Mouse (Mus musculus) brain, embryonic 14.5 days (tissue): ENCODE results near the gene Rnf212b. TPM values are rescaled to one million over a fixed set of nuclear protein-coding genes. Genes with fewer than 3 reads are reported as not detected.

Experiments
- DNase-seq: peaks from one replicate; pipeline ENCODE4 v3.0.0-alpha.2; 2011; ENCODE audit warnings: low read depth
- CTCF ChIP-seq: fragments of 200-500 bp; IDR thresholded peaks from 2 replicates; pipeline ENCODE4 v1.5.1; 2012; ENCODE audit warnings: inconsistent platforms, mild to moderate bottlenecking, moderate library complexity, borderline replicate concordance; ENCODE audit not compliant: insufficient read depth, insufficient read length; ENCODE audit errors: extremely low read depth
- POLR2A ChIP-seq: fragments of 200-500 bp; IDR thresholded peaks from 2 replicates; pipeline ENCODE4 v1.6.1; 2012; ENCODE audit warnings: mild to moderate bottlenecking, inconsistent platforms, borderline replicate concordance; ENCODE audit not compliant: poor library complexity, insufficient read depth, insufficient read length, severe bottlenecking; ENCODE audit errors: extremely low read depth
- polyA plus RNA-seq: library from polyadenylated mRNA; depleted of rRNA; stranded (reverse); fragments of >200 nt; gene quantifications from 2 replicates; pipeline ENCODE4 v1.2.3, GENCODE M21; 2012

Gene Rnf212b
- polyA plus RNA-seq, 1 experiment: not detected

DNA sequence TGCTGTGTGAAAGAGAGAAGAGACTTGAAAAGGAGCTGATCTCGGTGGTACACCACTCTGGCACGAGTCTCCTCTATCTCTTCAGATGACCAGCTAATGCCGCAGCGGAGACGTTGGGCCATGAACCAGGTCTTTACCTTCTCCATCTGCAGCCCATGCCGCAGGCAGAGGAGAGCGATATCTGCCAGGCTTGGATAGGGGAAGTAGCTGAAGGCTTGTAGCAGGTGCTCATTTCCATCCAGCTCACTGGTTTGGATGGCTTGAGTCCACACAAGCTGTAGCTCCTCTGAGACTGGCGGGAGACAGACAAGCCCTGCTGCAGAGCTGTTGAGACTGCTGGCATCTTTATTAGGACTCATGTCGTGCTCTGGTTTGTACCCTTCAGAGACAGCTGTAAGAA lies 44.0 kb downstream of the Rnf212b start:
- peak; percentile 1 for DNase-seq
- TF ChIP-seq CTCF (no peak), POLR2A (no peak)

DNA sequence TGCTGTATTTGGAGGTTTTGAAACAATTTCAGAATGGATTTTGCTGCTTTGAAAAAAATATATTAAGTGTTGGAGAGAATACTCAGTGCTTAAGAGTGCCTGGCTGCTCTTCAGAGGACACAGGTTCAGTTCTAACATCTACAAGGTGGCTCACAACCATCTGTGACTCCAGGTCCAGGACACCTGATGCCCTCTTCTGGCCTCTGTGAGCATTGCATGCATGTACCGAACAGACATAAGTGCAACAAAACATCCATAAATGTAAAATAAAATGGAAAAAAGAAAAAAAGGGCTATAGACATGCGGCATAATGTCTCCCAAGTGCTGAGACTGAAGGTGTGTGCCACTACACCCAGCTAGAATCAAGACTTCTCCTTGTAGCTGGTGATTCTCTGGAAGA lies 46.6 kb downstream of the Rnf212b start:
- TF ChIP-seq CTCF (peak; percentile 72; the same call in 1 of the 2 replicates), POLR2A (no peak)
- peak; percentile 67 for DNase-seq

DNA sequence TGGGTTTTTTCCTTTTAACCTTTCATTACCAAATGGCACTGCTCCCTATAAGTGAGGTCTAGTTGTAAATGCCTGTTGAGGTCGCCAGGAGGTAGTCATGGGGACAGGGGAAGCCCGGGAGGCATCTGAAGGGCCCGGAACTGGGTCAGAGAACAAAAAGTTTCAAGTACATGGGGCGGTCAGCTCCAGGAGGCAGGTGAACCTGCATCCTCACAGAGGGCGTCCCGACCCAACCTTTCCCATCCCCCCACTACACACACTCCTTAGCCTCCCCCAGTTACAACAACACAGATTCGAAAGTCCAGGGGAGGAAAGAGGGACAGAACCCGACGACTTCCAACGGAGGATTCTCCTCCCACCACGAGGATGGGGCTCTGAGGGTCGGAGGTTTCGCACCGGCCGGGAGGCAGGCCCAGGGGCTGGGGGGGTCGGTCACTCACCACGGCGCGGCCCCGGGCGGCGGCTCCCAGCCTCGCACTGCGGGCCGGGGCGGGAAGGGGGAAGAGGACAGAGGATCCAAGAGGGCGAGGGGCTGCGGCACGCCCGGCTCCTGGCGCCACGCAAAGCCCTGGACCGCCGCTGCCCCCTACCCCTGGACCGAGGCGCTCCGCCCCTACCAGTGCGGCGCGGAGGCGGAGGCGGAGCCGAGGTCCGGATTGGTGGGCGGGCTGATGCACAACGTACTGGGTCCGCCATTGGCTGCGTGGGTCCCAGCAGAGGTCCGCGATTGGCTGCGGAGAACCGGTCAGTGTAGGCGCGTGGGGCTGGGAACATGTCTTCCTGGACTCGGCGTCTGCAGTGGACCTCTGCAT lies 49.8 kb downstream of the Rnf212b start:
- TF ChIP-seq CTCF: no peak
- TF ChIP-seq POLR2A: peak; percentile 85
- peak; percentile 96 for DNase-seq

DNA sequence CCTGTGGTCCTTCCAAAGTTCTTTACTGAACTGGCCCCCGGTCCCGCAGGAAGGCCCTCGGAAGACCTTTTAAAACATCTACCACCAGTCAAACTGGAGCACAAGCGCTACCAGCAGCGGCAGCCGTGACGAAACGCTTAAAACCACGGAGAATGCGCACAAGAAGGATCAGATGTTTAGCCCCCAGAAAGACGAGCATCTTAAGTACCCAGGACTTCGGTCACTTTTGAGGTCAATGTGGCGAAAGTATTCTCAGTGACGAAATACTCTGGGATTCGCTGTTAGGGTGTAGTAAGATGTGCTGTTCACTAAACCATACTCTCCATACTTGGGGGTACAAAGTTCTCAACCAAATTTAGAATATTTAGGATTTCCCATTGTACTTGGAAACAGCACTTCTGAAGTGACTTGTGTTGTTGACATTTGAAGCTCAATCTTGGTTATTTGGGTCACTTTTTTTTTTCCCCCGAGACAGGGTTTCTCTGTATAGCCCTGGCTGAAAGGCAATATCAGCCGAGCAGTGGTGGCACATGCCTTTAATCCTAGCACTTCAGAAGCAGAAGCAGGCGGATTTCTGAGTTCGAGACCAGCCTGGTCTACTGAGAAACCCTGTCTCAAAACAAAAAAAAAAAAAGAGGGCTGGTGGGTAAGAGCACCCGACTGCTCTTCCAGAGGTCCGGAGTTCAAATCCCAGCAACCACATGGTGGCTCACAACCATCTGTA lies 50.5 kb downstream of the Rnf212b start:
- no peak for TF ChIP-seq CTCF
- TF ChIP-seq POLR2A: no peak
- peak; percentile 18 for DNase-seq

DNA sequence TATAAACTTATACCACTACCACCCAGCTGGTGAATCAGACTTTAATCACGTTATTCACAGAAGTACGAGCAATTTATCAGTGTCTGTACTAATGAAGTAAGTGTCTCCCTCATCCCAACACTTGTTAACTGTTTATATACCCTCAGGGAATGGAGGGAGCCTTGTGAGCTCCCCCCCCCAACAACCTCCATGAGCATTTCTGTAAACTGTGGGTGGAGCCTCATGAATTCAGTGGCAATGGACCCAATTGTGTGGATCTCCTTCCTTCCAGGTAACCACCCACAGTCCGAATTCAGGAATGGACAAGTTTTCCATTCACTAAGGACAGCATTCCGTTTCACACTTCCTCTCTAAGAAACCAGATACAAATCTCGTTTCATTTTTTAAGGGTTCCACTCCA lies 51.7 kb downstream of the Rnf212b start:
- TF ChIP-seq POLR2A (no peak), CTCF (no peak)

DNA sequence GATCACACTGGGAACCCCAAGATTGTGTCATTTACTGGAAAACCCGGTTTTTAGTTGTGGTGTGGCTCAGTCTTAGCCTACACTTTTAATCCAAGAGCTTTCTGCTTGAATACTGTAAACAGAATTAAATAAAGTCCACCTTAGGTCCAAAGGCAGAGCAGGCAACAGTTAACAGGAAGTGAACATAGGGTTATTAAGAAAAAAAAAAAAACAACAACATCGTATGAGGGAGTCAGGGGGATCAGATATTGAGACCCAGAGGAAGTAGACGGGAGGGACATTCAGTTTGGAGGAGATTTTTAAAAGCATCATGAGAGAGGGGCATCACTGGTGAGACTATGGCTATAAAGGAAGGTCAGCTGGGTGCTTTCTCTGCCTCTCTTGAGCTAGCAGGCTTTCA lies 52.3 kb downstream of the Rnf212b start:
- no peak for TF ChIP-seq CTCF
- TF ChIP-seq POLR2A: no peak
- no peak for DNase-seq

More for the DNA sequence above, 51.7 kb downstream of the Rnf212b start:
- DNase-seq: no peak

DNA sequence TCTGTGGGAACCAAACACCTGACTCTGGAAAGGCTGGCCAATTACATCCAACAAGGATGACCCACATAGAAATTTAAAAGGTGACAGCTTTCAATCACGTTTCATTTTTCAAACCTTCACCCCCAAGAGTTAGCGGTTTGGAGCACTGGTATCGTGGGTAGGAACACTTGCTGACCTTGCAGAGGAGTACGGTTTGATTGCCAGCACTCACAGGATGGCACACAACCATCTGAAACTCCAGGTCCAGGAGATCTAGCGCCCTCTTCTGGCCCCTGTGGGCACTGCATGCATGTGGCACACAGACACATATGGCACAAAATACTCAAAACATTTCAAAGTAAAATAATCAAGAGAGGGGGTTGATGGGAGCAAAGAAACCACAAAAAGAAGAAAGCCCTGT lies 53.0 kb downstream of the Rnf212b start:
- no peak for DNase-seq
- no peak for TF ChIP-seq POLR2A
- TF ChIP-seq CTCF: peak; percentile 52; the same call in 1 of the 2 replicates

DNA sequence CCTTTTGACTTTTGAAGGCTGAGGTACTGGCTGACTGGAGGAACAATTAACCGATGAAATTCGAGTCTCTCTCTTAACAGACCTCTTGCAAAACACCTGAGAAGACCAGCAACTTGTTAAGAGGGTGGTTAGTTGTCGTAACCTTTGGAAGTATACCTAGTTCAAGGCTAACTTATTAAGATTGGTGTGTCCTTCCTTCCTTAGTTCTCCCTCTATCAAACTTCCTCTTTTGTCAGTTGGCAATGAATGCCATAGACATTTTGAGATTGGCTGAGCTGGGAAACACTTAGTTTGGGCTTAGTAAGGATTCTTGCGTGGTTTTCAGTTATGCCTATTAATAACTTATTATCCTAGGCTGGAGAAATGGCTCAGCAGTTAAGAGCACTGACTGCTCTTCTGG lies 54.1 kb downstream of the Rnf212b start:
- DNase-seq: no peak
- TF ChIP-seq POLR2A (no peak), CTCF (no peak)

DNA sequence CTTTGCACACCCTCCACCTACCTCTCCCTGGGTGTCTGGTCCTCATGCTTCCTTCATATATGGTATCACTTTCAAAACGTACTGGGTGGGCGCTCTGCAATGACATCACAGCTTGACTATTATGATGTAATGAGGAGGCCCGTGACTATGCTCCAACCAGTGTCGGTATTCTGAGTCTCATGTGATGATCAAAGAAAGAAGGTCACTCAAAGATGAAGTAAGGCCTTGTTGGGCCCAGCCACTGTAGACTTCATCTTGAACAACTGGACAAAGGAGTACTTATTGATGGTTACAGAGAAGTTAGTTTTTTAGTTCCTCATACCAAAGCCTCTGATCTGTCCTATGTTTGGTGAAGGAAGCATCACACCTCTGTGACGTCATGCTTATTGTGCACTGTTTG lies 56.9 kb downstream of the Rnf212b start, which contains the start of gene Homez:
Homez (minus strand) TSS at position 101 of the 400 bp plus-strand sequence.
- no peak for TF ChIP-seq CTCF
- no peak for TF ChIP-seq POLR2A
- no peak for DNase-seq

DNA sequence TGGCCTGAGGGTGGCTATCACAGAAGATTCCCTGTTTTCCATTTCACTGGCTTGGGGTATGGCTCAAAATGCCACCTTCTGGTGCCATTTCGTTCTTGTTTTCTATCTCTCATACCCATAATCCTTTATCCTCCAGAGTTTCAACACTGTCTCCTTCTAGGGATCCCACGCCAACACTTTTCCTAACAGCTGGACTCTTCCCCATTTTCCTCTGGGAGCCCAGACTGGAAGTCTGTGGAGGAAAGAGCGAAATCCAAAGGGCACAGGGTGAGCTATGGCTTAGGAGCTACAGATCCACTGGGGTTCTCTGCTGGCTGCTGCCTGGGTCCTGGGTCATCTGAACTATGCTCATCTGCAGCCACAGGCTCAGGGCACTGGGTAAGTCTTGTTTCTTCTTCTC lies 60.2 kb downstream of the Rnf212b start:
- no peak for DNase-seq
- TF ChIP-seq POLR2A: no peak
- no peak for TF ChIP-seq CTCF

DNA sequence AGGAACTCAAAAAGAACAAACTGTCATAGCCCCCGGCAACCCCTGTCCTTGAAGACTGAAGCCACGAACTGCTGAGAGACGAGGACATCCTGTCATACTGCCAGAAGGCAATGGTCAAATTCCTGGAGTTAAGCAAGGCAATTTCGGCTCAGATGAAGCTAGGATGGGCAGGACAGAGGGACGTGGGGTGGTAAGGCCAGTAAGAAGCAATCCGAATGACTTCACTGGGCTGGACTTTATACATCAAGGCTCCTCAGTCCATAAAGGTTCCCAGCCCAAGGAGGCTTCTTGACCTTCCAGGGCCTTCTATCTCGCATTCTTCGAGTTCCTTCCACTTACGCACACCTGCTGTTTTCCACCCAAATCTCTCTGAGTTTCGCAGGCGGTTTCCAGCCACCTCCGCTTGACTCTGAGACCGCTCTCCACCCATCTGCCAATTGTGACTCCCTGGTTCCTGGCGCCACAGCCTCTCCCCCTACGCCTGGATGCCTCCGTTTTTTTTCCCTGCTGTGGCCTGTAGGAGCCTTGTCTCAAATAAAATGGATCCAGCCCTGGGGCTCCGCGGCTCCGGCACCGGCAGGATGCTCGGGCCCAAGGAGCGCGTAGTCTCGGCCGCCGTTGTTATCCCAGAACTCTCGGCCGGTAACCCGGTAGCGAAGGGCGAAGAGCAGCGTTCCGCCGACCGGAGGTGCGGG lies 62.0 kb downstream of the Rnf212b start:
- no peak for DNase-seq
- TF ChIP-seq CTCF: no peak
- TF ChIP-seq POLR2A: no peak

DNA sequence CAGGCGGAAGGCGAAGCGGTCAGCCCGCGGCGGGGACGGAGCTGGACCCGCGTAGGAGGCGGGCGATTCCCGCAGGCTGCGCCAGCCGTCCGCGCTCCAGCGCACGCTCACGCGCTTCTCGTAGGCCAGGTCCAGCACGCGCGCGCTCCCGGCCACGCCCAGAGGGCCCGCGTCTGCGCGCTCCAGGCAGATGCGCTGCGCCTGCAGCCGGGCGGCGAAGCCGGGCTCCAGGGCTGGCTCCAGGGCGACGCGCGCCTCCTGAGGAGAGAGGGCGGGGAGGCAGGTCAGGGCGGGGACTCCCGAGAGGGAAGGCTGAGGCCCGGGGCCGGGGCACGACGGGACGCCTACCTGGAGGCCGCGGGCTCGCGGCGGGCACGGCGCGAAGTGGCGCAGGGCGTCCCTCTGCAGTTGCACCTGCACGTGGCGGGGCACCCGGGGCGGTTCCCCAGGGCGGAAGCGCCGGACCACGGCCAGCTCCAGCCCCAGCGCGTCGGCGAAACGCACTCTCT lies 62.7 kb downstream of the Rnf212b start:
- DNase-seq: peak; percentile 97
- TF ChIP-seq CTCF (no peak), POLR2A (peak; percentile 100)
